Mouse (Mus musculus) CH12.LX (cell line): ENCODE measurements at regions not wholly inside any gene's neighbourhood (a gene's known extent, or its start where the extent isn't known, plus 50 kb on each side); places are given as distances from the start of the nearest gene placed in this dataset.

Experiments used
- BHLHE40 ChIP-seq: IDR thresholded peaks from 2 replicates; pipeline ENCODE4 v1.6.1; 2011; ENCODE audit warnings: mild to moderate bottlenecking, low read depth, low read length, improper control_type of control experiment
- CTCF ChIP-seq, 2 experiments: IDR thresholded peaks in 1 of 2; conservative IDR thresholded peaks in 1 of 2; 2 replicates each; pipeline ENCODE4 v1.5.1; 2011 to 2012; ENCODE audit warnings: low read depth in 2 of 2, low read length in 2 of 2, improper control_type of control experiment in 1 of 2, inconsistent platforms in 1 of 2, mild to moderate bottlenecking in 1 of 2, moderate library complexity in 1 of 2
- E2F4 ChIP-seq: IDR thresholded peaks from 2 replicates; pipeline ENCODE4 v1.6.1; 2011; ENCODE audit warnings: low read depth, low read length, improper control_type of control experiment; ENCODE audit not compliant: insufficient replicate concordance
- NRF1 ChIP-seq: IDR thresholded peaks from 2 replicates; pipeline ENCODE4 v1.6.1; 2014; ENCODE audit warnings: low read depth, mild to moderate bottlenecking, inconsistent platforms, low read length, improper control_type of control experiment, moderate library complexity
- PAX5 ChIP-seq: IDR thresholded peaks from 2 replicates; pipeline ENCODE4 v1.6.1; 2012; ENCODE audit warnings: low read length, inconsistent platforms, mixed read lengths
- POLR2A ChIP-seq: IDR thresholded peaks from 2 replicates; pipeline ENCODE4 v1.6.1; 2011; ENCODE audit warnings: low read depth, mild to moderate bottlenecking, improper control_type of control experiment, low read length
- RAD21 ChIP-seq: IDR thresholded peaks from 2 replicates; pipeline ENCODE4 v1.6.1; 2011; ENCODE audit warnings: low read depth, mild to moderate bottlenecking, low read length, improper control_type of control experiment, moderate library complexity
- TCF12 ChIP-seq: IDR thresholded peaks from 2 replicates; pipeline ENCODE4 v1.6.1; 2014; ENCODE audit warnings: low read depth, mild to moderate bottlenecking, inconsistent platforms, low read length, improper control_type of control experiment

GRCm38 (mm10) chr7:36308106-36308620 lies 389.8 kb upstream of the Tshz3 start:
- no peak for TF ChIP-seq CTCF (conservative IDR thresholded peaks at IDR 0.05 in 1 of 2, IDR thresholded peaks at IDR 0.05 in 1 of 2; ENCODE audit: low read depth in 2 of 2, low read length in 2 of 2)
- no peak for TF ChIP-seq POLR2A
- no peak for TF ChIP-seq TCF12
- TF ChIP-seq E2F4: no peak
- no peak for TF ChIP-seq BHLHE40
- TF ChIP-seq RAD21: no peak
- TF ChIP-seq NRF1: no peak
- TF ChIP-seq PAX5: no peak
